Mouse (Mus musculus) CH12.LX (cell line): ENCODE measurements at regions not wholly inside any gene's neighbourhood (a gene's known extent, or its start where the extent isn't known, plus 50 kb on each side); places are given as distances from the start of the nearest gene placed in this dataset.

Experiments
- CTCF ChIP-seq, 2 experiments: IDR thresholded peaks in 1 of 2; conservative IDR thresholded peaks in 1 of 2; 2 replicates each; pipeline ENCODE4 v1.5.1; 2011 to 2012; ENCODE audit warnings: low read depth in 2 of 2, low read length in 2 of 2, improper control_type of control experiment in 1 of 2, inconsistent platforms in 1 of 2, mild to moderate bottlenecking in 1 of 2, moderate library complexity in 1 of 2
- MAX ChIP-seq: IDR thresholded peaks from 2 replicates; pipeline ENCODE4 v1.6.1; 2011; ENCODE audit warnings: low read length, improper control_type of control experiment
- POLR2A ChIP-seq: IDR thresholded peaks from 2 replicates; pipeline ENCODE4 v1.6.1; 2011; ENCODE audit warnings: low read depth, mild to moderate bottlenecking, improper control_type of control experiment, low read length

- TF ChIP-seq CTCF (conservative IDR thresholded peaks at IDR 0.05 in 1 of 2, IDR thresholded peaks at IDR 0.05 in 1 of 2; ENCODE audit: low read depth in 2 of 2, low read length in 2 of 2) (no peak), POLR2A (no peak), MAX (no peak)
Observed at GRCm38 (mm10) chr14:9071176-9071575, 405.1 kb upstream of the 4930452B06Rik start.
